Mouse (Mus musculus) MEL (cell line): ENCODE measurements around the gene Grifin. TPM values are rescaled to one million over a fixed set of nuclear protein-coding genes. Genes with fewer than 3 reads are reported as not detected.

ENCODE experiments used
- DNase-seq: peaks from one replicate; pipeline ENCODE4 v3.0.0; 2011; ENCODE audit warnings: low read depth, low spot score
- H3K27ac ChIP-seq: 2 replicates; pipeline ENCODE4 v1.5.1; 2012; ENCODE audit warnings: low read depth, mild to moderate bottlenecking, control low read depth, low read length, moderate library complexity; ENCODE audit not compliant: control insufficient read depth
- H3K27me3 ChIP-seq, 2 experiments: fragments of 150-350 bp in 1 of 2; sonication (generic) in 1 of 2; 2 replicates each; pipeline ENCODE4 v1.6.1; 2012; ENCODE audit warnings: low read length in 2 of 2, mild to moderate bottlenecking in 2 of 2, improper control_type of control experiment in 1 of 2, moderate library complexity in 1 of 2; ENCODE audit not compliant: insufficient read depth in 2 of 2, control insufficient read depth in 1 of 2
- H3K36me3 ChIP-seq, 2 experiments: 2 replicates each; pipeline ENCODE4 v1.6.1; 2012 to 2014; ENCODE audit warnings: low read length in 2 of 2, improper control_type of control experiment in 1 of 2, inconsistent platforms in 1 of 2, mild to moderate bottlenecking in 1 of 2; ENCODE audit not compliant: insufficient read depth in 2 of 2, control insufficient read depth in 1 of 2
- H3K4me1 ChIP-seq, 2 experiments: fragments of 150-350 bp in 1 of 2; sonication (generic) in 1 of 2; 2 replicates each; pipeline ENCODE4 v1.6.1; 2012; ENCODE audit warnings: low read length in 2 of 2, improper control_type of control experiment in 1 of 2, mild to moderate bottlenecking in 1 of 2; ENCODE audit not compliant: insufficient read depth in 2 of 2, control insufficient read depth in 1 of 2
- H3K4me3 ChIP-seq, 2 experiments: fragments of 150-350 bp in 1 of 2; sonication (generic) in 1 of 2; 2 replicates each; pipeline ENCODE4 v1.5.1; 2012; ENCODE audit warnings: low read depth in 2 of 2, low read length in 2 of 2, mild to moderate bottlenecking in 2 of 2, moderate library complexity in 2 of 2, control low read depth in 1 of 2, improper control_type of control experiment in 1 of 2; ENCODE audit not compliant: control insufficient read depth in 1 of 2, insufficient read depth in 1 of 2
- H3K79me2 ChIP-seq: 2 replicates; pipeline ENCODE4 v1.6.1; 2012; ENCODE audit warnings: mild to moderate bottlenecking, low read length, moderate library complexity; ENCODE audit not compliant: control insufficient read depth, poor library complexity, insufficient read depth
- H3K9ac ChIP-seq: 2 replicates; pipeline ENCODE4 v1.6.1; 2012; ENCODE audit warnings: low read depth, mild to moderate bottlenecking, control low read depth, low read length, moderate library complexity; ENCODE audit not compliant: control insufficient read depth, poor library complexity, severe bottlenecking
- H3K9me3 ChIP-seq: fragments of 150-350 bp; sonication (generic); replicated peaks from 2 replicates; pipeline ENCODE4 v1.6.1; 2012; ENCODE audit warnings: mild to moderate bottlenecking, low read length, improper control_type of control experiment, moderate library complexity; ENCODE audit not compliant: insufficient read depth
- BHLHE40 ChIP-seq: IDR thresholded peaks from 2 replicates; pipeline ENCODE4 v1.6.1; 2012; ENCODE audit warnings: low read depth, mild to moderate bottlenecking, inconsistent platforms, low read length, improper control_type of control experiment, borderline replicate concordance
- CHD2 ChIP-seq: IDR thresholded peaks from 2 replicates; pipeline ENCODE4 v1.6.1; 2011; ENCODE audit warnings: low read length, improper control_type of control experiment
- CTCF ChIP-seq, 3 experiments: IDR thresholded peaks in 2 of 3; conservative IDR thresholded peaks in 1 of 3; 2 replicates each; pipeline ENCODE4 v1.5.1; 2011 to 2012; ENCODE audit warnings: low read length in 3 of 3, low read depth in 2 of 3, mild to moderate bottlenecking in 2 of 3, improper control_type of control experiment in 1 of 3, inconsistent platforms in 1 of 3, mixed read lengths in 1 of 3, moderate library complexity in 1 of 3; ENCODE audit not compliant: control insufficient read depth in 1 of 3, insufficient read depth in 1 of 3, poor library complexity in 1 of 3, severe bottlenecking in 1 of 3
- KAT2A ChIP-seq: conservative IDR thresholded peaks from 2 replicates; pipeline ENCODE4 v1.6.1; 2012; ENCODE audit warnings: low read depth, low read length, improper control_type of control experiment, inconsistent platforms
- MAX ChIP-seq: IDR thresholded peaks from 2 replicates; pipeline ENCODE4 v1.6.1; 2011; ENCODE audit warnings: low read length, improper control_type of control experiment
- MAZ ChIP-seq: IDR thresholded peaks from 2 replicates; pipeline ENCODE4 v1.6.1; 2012; ENCODE audit warnings: low read depth, mild to moderate bottlenecking, inconsistent platforms, low read length, improper control_type of control experiment
- MYB ChIP-seq: IDR thresholded peaks from 2 replicates; pipeline ENCODE4 v1.6.1; 2011; ENCODE audit warnings: mild to moderate bottlenecking, low read depth, low read length, improper control_type of control experiment
- RAD21 ChIP-seq: IDR thresholded peaks from 2 replicates; pipeline ENCODE4 v1.6.1; 2011; ENCODE audit warnings: mild to moderate bottlenecking, low read depth, low read length, improper control_type of control experiment
- RCOR1 ChIP-seq: IDR thresholded peaks from 2 replicates; pipeline ENCODE4 v1.6.1; 2012; ENCODE audit warnings: low read depth, mild to moderate bottlenecking, inconsistent platforms, low read length, improper control_type of control experiment
- SIN3A ChIP-seq: IDR thresholded peaks from 2 replicates; pipeline ENCODE4 v1.6.1; 2012; ENCODE audit warnings: low read length, improper control_type of control experiment, inconsistent platforms
- SMC3 ChIP-seq: IDR thresholded peaks from 2 replicates; pipeline ENCODE4 v1.6.1; 2011; ENCODE audit warnings: low read depth, low read length, improper control_type of control experiment
- TBP ChIP-seq: IDR thresholded peaks from 2 replicates; pipeline ENCODE4 v1.8.0; 2011; ENCODE audit warnings: low read depth, low read length, improper control_type of control experiment
- USF2 ChIP-seq, 2 experiments: IDR thresholded peaks; 2 replicates each; pipeline ENCODE4 v1.6.1; 2011 to 2012; ENCODE audit warnings: improper control_type of control experiment in 2 of 2, low read length in 2 of 2, borderline replicate concordance in 1 of 2, inconsistent platforms in 1 of 2, low read depth in 1 of 2, mild to moderate bottlenecking in 1 of 2; ENCODE audit not compliant: insufficient read depth in 1 of 2
- ZC3H11A ChIP-seq: IDR thresholded peaks from 2 replicates; pipeline ENCODE4 v1.6.1; 2012; ENCODE audit warnings: low read depth, mild to moderate bottlenecking, inconsistent platforms, low read length, improper control_type of control experiment
- polyA plus RNA-seq, 2 experiments: library from polyadenylated mRNA; stranded (reverse) in 1 of 2; unstranded in 1 of 2; fragments of >175 nt in 1 of 2; fragments of >200 nt in 1 of 2; gene quantifications; 2 replicates each; pipeline versions ENCODE4 v1.2.1 to v1.2.4; 2012; ENCODE audit warnings: low replicate concordance in 2 of 2, low read depth in 1 of 2; ENCODE audit not compliant: insufficient read length in 2 of 2, insufficient read depth in 1 of 2, missing spikeins in 1 of 2
- total RNA-seq: library from RNA; depleted of rRNA; stranded (reverse); fragments of 300-350 nt; gene quantifications from 2 replicates; pipeline ENCODE4 v1.2.3, GENCODE M21; 2012

Grifin gene
- total and polyA plus RNA-seq, 3 experiments: 0.32 TPM; not detected in 2

DNA sequence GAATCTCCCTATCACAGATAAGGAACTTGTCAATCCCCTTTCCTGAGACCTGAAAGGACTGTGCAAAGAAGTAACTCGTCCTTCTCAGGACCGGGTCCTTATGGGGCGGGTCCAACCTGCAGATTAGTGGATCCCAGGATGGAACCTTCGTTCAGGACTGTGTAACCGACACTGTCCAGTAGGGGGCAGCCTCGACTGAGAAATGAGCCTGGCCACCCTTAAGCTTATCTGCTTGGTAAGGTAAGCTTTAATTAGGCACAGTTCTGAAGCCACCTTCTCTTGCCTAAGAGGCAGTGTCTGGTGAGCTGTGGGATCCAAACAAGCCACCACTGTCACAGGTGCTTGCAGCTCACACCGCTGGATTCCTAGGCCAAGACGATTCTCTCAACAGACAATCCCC is 24.8 kb downstream of the Grifin start:
- Histone ChIP-seq H3K4me1 (peaks cover 0 to 7% of the 10 kb centered on the region in 2 experiments; a peak in 2 of 4 replicates), H3K79me2 (no peaks in the 10 kb centered on the region), H3K27ac (no peak overlapping the region), H3K9me3 (no peaks in the 10 kb centered on the region), H3K27me3 (no peaks in the 10 kb centered on the region), H3K4me3 (no peak overlapping the region), H3K9ac (no peak overlapping the region), H3K36me3 (no peaks in the 10 kb centered on the region)
- peak; percentile 85 for DNase-seq
- no peak for TF ChIP-seq CHD2
- no peak for TF ChIP-seq BHLHE40
- peak; percentile 94 for TF ChIP-seq ZC3H11A
- TF ChIP-seq RAD21: peak; percentile 99
- TF ChIP-seq SIN3A: no peak
- TF ChIP-seq USF2 (IDR thresholded peaks at IDR 0.05; ENCODE audit: borderline replicate concordance in 1 of 2, insufficient read depth in 1 of 2, low read depth in 1 of 2, low read length in 2 of 2): no peak
- TF ChIP-seq MYB: no peak
- peak; percentile 87 to 98 (median 91); a peak in 5 of 6 replicates for TF ChIP-seq CTCF (IDR thresholded peaks at IDR 0.05 in 2 of 3, conservative IDR thresholded peaks at IDR 0.05 in 1 of 3; ENCODE audit: control insufficient read depth in 1 of 3, insufficient read depth in 1 of 3, low read depth in 2 of 3, low read length in 3 of 3, poor library complexity in 1 of 3, severe bottlenecking in 1 of 3)
- no peak for TF ChIP-seq RCOR1
- no peak for TF ChIP-seq TBP
- peak; percentile 95 for TF ChIP-seq SMC3
- TF ChIP-seq MAX: no peak

DNA sequence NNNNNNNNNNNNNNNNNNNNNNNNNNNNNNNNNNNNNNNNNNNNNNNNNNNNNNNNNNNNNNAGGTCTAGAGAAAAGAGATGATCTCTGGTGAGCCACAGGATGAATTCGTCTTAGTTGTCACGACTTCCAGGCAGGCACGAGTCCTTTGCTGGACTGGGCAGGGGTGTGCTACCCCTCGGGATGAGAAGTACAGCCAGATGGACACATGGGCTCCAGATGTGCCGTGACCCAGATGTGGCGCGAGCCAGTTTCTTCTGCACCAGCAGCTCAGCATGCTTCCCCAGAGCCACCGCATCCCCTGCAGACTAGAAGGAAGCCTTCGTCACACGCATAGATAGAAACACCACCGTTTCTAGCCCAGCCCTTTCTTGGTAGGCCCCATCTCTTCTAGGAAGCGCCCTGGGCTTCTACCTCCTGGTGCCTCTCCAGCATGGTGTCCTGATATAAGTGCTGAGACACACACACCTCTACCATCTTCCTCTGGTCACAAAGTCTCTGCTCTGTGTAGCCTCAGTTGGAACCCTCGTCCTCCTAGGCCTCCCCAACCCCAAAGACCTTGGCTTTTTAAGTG is 26.7 kb downstream of the Grifin start:
- Histone ChIP-seq H3K27me3 (no peaks in the 10 kb centered on the region), H3K4me1 (peaks cover 0 to 7% of the 10 kb centered on the region in 2 experiments; a peak in 2 of 4 replicates), H3K79me2 (no peaks in the 10 kb centered on the region), H3K9ac (no peak overlapping the region), H3K36me3 (no peaks in the 10 kb centered on the region), H3K27ac (no peak overlapping the region), H3K9me3 (no peaks in the 10 kb centered on the region), H3K4me3 (no peak overlapping the region)
- TF ChIP-seq RAD21 (no peak), MAZ (no peak), CHD2 (no peak)
- peak; percentile 14 for DNase-seq

DNA sequence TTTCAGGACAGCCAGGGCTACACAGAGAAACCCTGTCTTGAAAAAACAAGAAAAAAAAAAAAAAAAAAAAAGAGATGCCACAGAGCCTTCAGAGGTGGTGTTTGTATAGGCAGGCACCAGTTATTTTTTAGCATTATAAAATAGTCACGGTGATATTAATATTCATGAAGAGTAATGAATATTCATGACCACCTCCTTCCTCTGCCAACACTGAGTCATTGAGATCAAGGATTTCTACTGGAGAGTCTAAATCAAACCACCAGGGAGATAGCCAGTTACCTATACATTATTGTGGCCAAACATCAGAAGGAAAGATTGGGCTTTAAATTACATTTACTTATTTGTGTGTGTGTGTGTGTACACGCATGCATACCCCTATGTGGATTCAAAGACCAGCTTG is 38.1 kb downstream of the Grifin start:
- no peak overlapping the region for H3K4me3 ChIP-seq
- H3K9me3 ChIP-seq: no peaks in the 10 kb centered on the region
- no peak for TF ChIP-seq KAT2A
- H3K36me3 ChIP-seq: no peaks in the 10 kb centered on the region
- no peaks in the 10 kb centered on the region for H3K4me1 ChIP-seq
- no peak for DNase-seq
- no peaks in the 10 kb centered on the region for H3K79me2 ChIP-seq
- no peaks in the 10 kb centered on the region for H3K27me3 ChIP-seq
- H3K27ac ChIP-seq: no peak overlapping the region
- H3K9ac ChIP-seq: no peak overlapping the region
